Mouse (Mus musculus) intestine, postnatal 0 days (tissue): ENCODE measurements around the gene Ugt1a8. TPM values are rescaled to one million over a fixed set of nuclear protein-coding genes. Genes with fewer than 3 reads are reported as not detected.

Source experiments
- ATAC-seq: fragments of 200-750 bp; cut with Nextera tagmentation; 2 replicates; pipeline ENCODE4 v1.8.0; 2017; ENCODE audit warnings: mild to moderate bottlenecking, moderate TSS enrichment, moderate library complexity
- H3K27ac ChIP-seq: fragments of 300-500 bp; sonication (generic); 2 replicates; pipeline ENCODE4 v1.5.1; 2014; ENCODE audit warnings: mild to moderate bottlenecking, low read depth, low read length, moderate library complexity
- H3K27me3 ChIP-seq: fragments of 300-500 bp; sonication (generic); replicated peaks from 2 replicates; pipeline ENCODE4 v1.6.1; 2014; ENCODE audit warnings: low read length, mixed read lengths; ENCODE audit not compliant: control insufficient read depth, insufficient read depth
- H3K36me3 ChIP-seq: fragments of 300-500 bp; sonication (generic); 2 replicates; pipeline ENCODE4 v1.6.1; 2014; ENCODE audit warnings: mild to moderate bottlenecking, moderate library complexity; ENCODE audit not compliant: control insufficient read depth, insufficient read depth
- H3K4me1 ChIP-seq: fragments of 300-500 bp; sonication (generic); replicated peaks from 2 replicates; pipeline ENCODE4 v1.6.1; 2014; ENCODE audit warnings: antibody characterized with exemption, low read length, mixed read lengths; ENCODE audit not compliant: control insufficient read depth, insufficient read depth
- H3K4me2 ChIP-seq: fragments of 300-500 bp; sonication (generic); replicated peaks from 2 replicates; pipeline ENCODE4 v1.6.1; 2014; ENCODE audit warnings: low read depth, mild to moderate bottlenecking, moderate library complexity
- H3K4me3 ChIP-seq: fragments of 300-500 bp; sonication (generic); 2 replicates; pipeline ENCODE4 v1.5.1; 2014; ENCODE audit warnings: low read depth, low read length
- H3K9ac ChIP-seq: fragments of 300-500 bp; sonication (generic); 2 replicates; pipeline ENCODE4 v1.6.1; 2014; ENCODE audit warnings: mild to moderate bottlenecking, low read depth, low read length
- H3K9me3 ChIP-seq: fragments of 300-500 bp; sonication (generic); 2 replicates; pipeline ENCODE4 v1.6.1; 2016; ENCODE audit warnings: mixed run types; ENCODE audit not compliant: control insufficient read depth
- CTCF ChIP-seq: sonication (generic); IDR thresholded peaks from 2 replicates; pipeline ENCODE4 v1.5.1; 2016; ENCODE audit warnings: low read depth, mild to moderate bottlenecking, control low read depth, antibody characterized with exemption, moderate library complexity
- WGBS: fragments of 180-500 bp; shearing (Covaris S2); extraction: QIAGEN DNeasy Blood & Tissue Kit; methylation state at CpG from one replicate; pipeline ENCODE4 v1.1.7; 2014; 5-methylcytosine and 5-hydroxymethylcytosine counted together
- polyA plus RNA-seq: library from polyadenylated mRNA; unstranded; fragments of >200 nt; fragmentation: Nextera tagmentation; extraction: Ambion mirVana; gene quantifications from 2 replicates; pipeline ENCODE4 v1.2.1, GENCODE M21; 2015

Gene Ugt1a8
- polyA plus RNA-seq, 1 experiment from 2014 or later: 0.05 TPM

GRCm38 (mm10) chr1:88070495-88070894 lies 17.1 kb upstream of the Ugt1a8 start, which contains the start of gene Ugt1a9:
Gene Ugt1a9, plus strand, starts transcription at chr1:88070800.
- peak; percentile 64 for ATAC-seq

GRCm38 (mm10) chr1:88070902-88071301 lies 16.7 kb upstream of the Ugt1a8 start:
- 0 out of 2 replicates have a peak, but pooled peaks cover 2% of the 10 kb centered on the region for H3K4me1 ChIP-seq
- H3K4me2 ChIP-seq: peak overlapping the region; percentile 21
- 72% methylated on average over 4 of the region's 4 CpGs for WGBS
- ATAC-seq: 0 out of 2 replicates have a peak, but pooled peaks have one; percentile 27
- H3K27ac ChIP-seq: peak overlapping the region; percentile 3; the same call in 1 of the 2 replicates
- no peaks in the 10 kb centered on the region for H3K27me3 ChIP-seq
- no peaks in the 10 kb centered on the region for H3K9me3 ChIP-seq
- H3K4me3 ChIP-seq: no peak overlapping the region
- no peak overlapping the region for H3K9ac ChIP-seq
- no peak for TF ChIP-seq CTCF
- H3K36me3 ChIP-seq: no peaks in the 10 kb centered on the region

More at GRCm38 (mm10) chr1:88070495-88070894, 17.1 kb upstream of the Ugt1a8 start, which contains the start of gene Ugt1a9:
- Histone ChIP-seq H3K27me3 (no peaks in the 10 kb centered on the region), H3K4me2 (peak within 1 kb of the TSS; percentile 21), H3K4me3 (no peak within 1 kb of the TSS), H3K36me3 (no peaks in the 10 kb centered on the region), H3K4me1 (0 out of 2 replicates have a peak, but pooled peaks cover 2% of the 10 kb centered on the region), H3K27ac (peak within 1 kb of the TSS; percentile 3; the same call in 1 of the 2 replicates), H3K9me3 (no peaks in the 10 kb centered on the region), H3K9ac (no peak within 1 kb of the TSS)
- 45% methylated on average over 2 of the region's 2 CpGs for WGBS
- no peak for TF ChIP-seq CTCF

GRCm38 (mm10) chr1:88074471-88074870 lies 13.1 kb upstream of the Ugt1a8 start:
- H3K4me1 ChIP-seq: no peaks in the 10 kb centered on the region
- no peak for TF ChIP-seq CTCF
- no peak for ATAC-seq
- no peak overlapping the region for H3K4me3 ChIP-seq
- H3K27ac ChIP-seq: no peak overlapping the region
- H3K36me3 ChIP-seq: no peaks in the 10 kb centered on the region
- H3K4me2 ChIP-seq: no peak overlapping the region
- no peak overlapping the region for H3K9ac ChIP-seq
- H3K27me3 ChIP-seq: no peaks in the 10 kb centered on the region
- WGBS: 64% methylated on average over 2 of the region's 2 CpGs
- H3K9me3 ChIP-seq: no peaks in the 10 kb centered on the region

GRCm38 (mm10) chr1:88077128-88077527 lies 10.5 kb upstream of the Ugt1a8 start:
- no peaks in the 10 kb centered on the region for H3K9me3 ChIP-seq
- 100% methylated on average over 1 of the region's 1 CpGs for WGBS
- no peak overlapping the region for H3K9ac ChIP-seq
- H3K36me3 ChIP-seq: no peaks in the 10 kb centered on the region
- no peak overlapping the region for H3K4me3 ChIP-seq
- H3K4me2 ChIP-seq: no peak overlapping the region
- H3K27ac ChIP-seq: no peak overlapping the region
- no peaks in the 10 kb centered on the region for H3K4me1 ChIP-seq
- ATAC-seq: no peak
- H3K27me3 ChIP-seq: no peaks in the 10 kb centered on the region
- TF ChIP-seq CTCF: no peak

GRCm38 (mm10) chr1:88081670-88082069 lies 5.9 kb upstream of the Ugt1a8 start:
- H3K27ac ChIP-seq: no peak overlapping the region
- H3K36me3 ChIP-seq: no peaks in the 10 kb centered on the region
- H3K9me3 ChIP-seq: no peaks in the 10 kb centered on the region
- TF ChIP-seq CTCF: no peak
- WGBS: 83% methylated on average over 1 of the region's 1 CpGs
- no peak overlapping the region for H3K9ac ChIP-seq
- H3K4me1 ChIP-seq: 0 out of 2 replicates have a peak, but pooled peaks cover 7% of the 10 kb centered on the region
- no peaks in the 10 kb centered on the region for H3K27me3 ChIP-seq
- H3K4me2 ChIP-seq: no peak overlapping the region
- H3K4me3 ChIP-seq: no peak overlapping the region
- ATAC-seq: no peak

- Histone ChIP-seq H3K4me2 (no peak overlapping the region), H3K9me3 (no peaks in the 10 kb centered on the region), H3K4me1 (0 out of 2 replicates have a peak, but pooled peaks cover 7% of the 10 kb centered on the region), H3K4me3 (no peak overlapping the region), H3K27me3 (no peaks in the 10 kb centered on the region), H3K27ac (peak overlapping the region; percentile 35; the same call in 1 of the 2 replicates), H3K9ac (no peak overlapping the region), H3K36me3 (no peaks in the 10 kb centered on the region)
- WGBS: 31% methylated on average over 1 of the region's 1 CpGs
- TF ChIP-seq CTCF: no peak
- peak; percentile 82 for ATAC-seq
These were observed 1.5 kb upstream of the Ugt1a8 start for GRCm38 (mm10) chr1:88086125-88086524.

GRCm38 (mm10) chr1:88092341-88092740 lies 4.7 kb downstream of the Ugt1a8 start:
- Histone ChIP-seq H3K27ac (no peak overlapping the region), H3K4me1 (no peaks in the 10 kb centered on the region), H3K9me3 (no peaks in the 10 kb centered on the region), H3K4me2 (no peak overlapping the region), H3K27me3 (no peaks in the 10 kb centered on the region), H3K4me3 (no peak overlapping the region), H3K9ac (no peak overlapping the region), H3K36me3 (no peaks in the 10 kb centered on the region)
- TF ChIP-seq CTCF: no peak
- no peak for ATAC-seq
